Mouse (Mus musculus): ENCODE measurements around the gene Eri3. TPM values are rescaled to one million over a fixed set of nuclear protein-coding genes. Genes with fewer than 3 reads are reported as not detected.

Gene Eri3
- polyA plus RNA-seq, 1 experiment from 2014 or later = 135 TPM

DNA sequence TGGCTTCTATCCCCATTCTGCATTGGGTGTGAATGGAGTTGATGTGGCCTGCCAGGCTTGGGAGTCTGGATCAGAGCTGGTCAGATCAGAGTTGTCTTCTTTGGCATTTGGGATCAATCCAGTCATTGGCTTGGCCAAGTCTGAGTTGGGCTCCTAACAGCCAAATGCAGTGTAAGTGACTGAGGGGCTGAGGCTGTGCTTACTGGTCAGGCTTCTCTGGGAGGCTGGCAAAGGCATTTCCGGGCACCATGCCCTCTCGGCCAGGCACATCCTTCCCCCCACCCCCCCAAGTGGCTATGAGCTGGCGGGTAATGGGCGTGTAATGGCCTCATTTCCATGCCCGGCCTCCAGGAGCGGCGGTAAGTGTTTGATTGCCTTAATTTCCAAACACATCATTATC is 115.4 kb downstream of the Eri3 start:
- ATAC-seq (ENCODE audit: insufficient read depth, low FRiP score, low TSS enrichment) = no peak
- no peak for DNase-seq (ENCODE audit: low spot score)

GRCm38 (mm10) chr4:117666054-117666453 is 115.9 kb downstream of the Eri3 start:
- DNase-seq (ENCODE audit: low spot score) (no peak), ATAC-seq (ENCODE audit: insufficient read depth, low FRiP score, low TSS enrichment) (no peak)
- no peaks in the 10 kb centered on the region for H3K9me3 ChIP-seq (ENCODE audit: control insufficient read depth, low read length)
- no peaks in the 10 kb centered on the region for H3K36me3 ChIP-seq (ENCODE audit: control insufficient read depth, insufficient read depth, low read length)
- H3K4me1 ChIP-seq (ENCODE audit: control insufficient read depth, insufficient read depth, low read length) = no peaks in the 10 kb centered on the region
- H3K27ac ChIP-seq (ENCODE audit: low read depth, low read length) = no peak overlapping the region
- H3K27me3 ChIP-seq (ENCODE audit: control insufficient read depth, insufficient read depth, low read length) = no peaks in the 10 kb centered on the region
- H3K4me2 ChIP-seq (ENCODE audit: low read depth) = no peak overlapping the region
- H3K4me3 ChIP-seq (ENCODE audit: low read depth, low read length) = no peak overlapping the region
- WGBS = 65% methylated on average over 8 of the region's 8 CpGs
- no peak overlapping the region for H3K9ac ChIP-seq (ENCODE audit: low read length)

More for the DNA sequence above, 115.4 kb downstream of the Eri3 start:
- Histone ChIP-seq H3K9me3 (ENCODE audit: control insufficient read depth, low read length) (no peaks in the 10 kb centered on the region), H3K4me1 (ENCODE audit: control insufficient read depth, insufficient read depth, low read length) (no peaks in the 10 kb centered on the region), H3K4me3 (ENCODE audit: low read depth, low read length) (no peak overlapping the region), H3K27me3 (ENCODE audit: control insufficient read depth, insufficient read depth, low read length) (no peaks in the 10 kb centered on the region), H3K27ac (ENCODE audit: low read depth, low read length) (no peak overlapping the region), H3K4me2 (ENCODE audit: low read depth) (no peak overlapping the region), H3K9ac (ENCODE audit: low read length) (no peak overlapping the region), H3K36me3 (ENCODE audit: control insufficient read depth, insufficient read depth, low read length) (no peaks in the 10 kb centered on the region)
- 52% methylated on average over 7 of the region's 7 CpGs for WGBS

GRCm38 (mm10) chr4:117669874-117670273 is 119.7 kb downstream of the Eri3 start:
- ATAC-seq (ENCODE audit: insufficient read depth, low FRiP score, low TSS enrichment) (no peak), DNase-seq (ENCODE audit: low spot score) (no peak)
- no peak overlapping the region for H3K27ac ChIP-seq (ENCODE audit: low read depth, low read length)
- no peak overlapping the region for H3K4me2 ChIP-seq (ENCODE audit: low read depth)
- no peaks in the 10 kb centered on the region for H3K27me3 ChIP-seq (ENCODE audit: control insufficient read depth, insufficient read depth, low read length)
- H3K4me1 ChIP-seq (ENCODE audit: control insufficient read depth, insufficient read depth, low read length) = peaks cover 5% of the 10 kb centered on the region
- H3K4me3 ChIP-seq (ENCODE audit: low read depth, low read length) = no peak overlapping the region
- WGBS = 76% methylated on average over 7 of the region's 7 CpGs
- H3K9ac ChIP-seq (ENCODE audit: low read length) = no peak overlapping the region
- no peaks in the 10 kb centered on the region for H3K36me3 ChIP-seq (ENCODE audit: control insufficient read depth, insufficient read depth, low read length)
- no peaks in the 10 kb centered on the region for H3K9me3 ChIP-seq (ENCODE audit: control insufficient read depth, low read length)

DNA sequence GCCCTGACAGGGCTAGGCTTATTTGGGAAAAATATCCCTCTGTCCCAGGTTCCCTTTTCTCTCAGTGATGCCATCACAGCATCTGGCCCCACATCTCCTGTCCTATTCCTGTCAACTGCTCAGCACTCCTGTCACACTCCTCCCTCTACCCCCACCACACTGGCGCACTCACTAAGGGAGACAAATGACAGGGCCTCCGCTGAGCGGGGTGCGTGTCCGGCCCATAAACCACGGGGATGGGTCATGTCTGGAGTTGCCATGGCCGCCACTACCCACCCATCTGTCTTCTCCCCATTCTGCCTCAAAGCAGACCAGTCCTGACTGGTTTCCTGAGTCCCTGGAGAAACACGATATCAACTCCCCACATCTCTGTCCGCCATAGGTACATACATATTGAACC is 121.9 kb downstream of the Eri3 start:
- DNase-seq (ENCODE audit: low spot score) (peak; percentile 46), ATAC-seq (ENCODE audit: insufficient read depth, low FRiP score, low TSS enrichment) (0 out of 2 replicates have a peak, but pooled peaks have one; percentile 10)
- H3K27me3 ChIP-seq (ENCODE audit: control insufficient read depth, insufficient read depth, low read length) = no peaks in the 10 kb centered on the region
- no peak overlapping the region for H3K9ac ChIP-seq (ENCODE audit: low read length)
- no peak overlapping the region for H3K4me2 ChIP-seq (ENCODE audit: low read depth)
- 57% methylated on average over 9 of the region's 9 CpGs for WGBS
- no peak overlapping the region for H3K4me3 ChIP-seq (ENCODE audit: low read depth, low read length)
- H3K27ac ChIP-seq (ENCODE audit: low read depth, low read length) = no peak overlapping the region
- peaks cover 5% of the 10 kb centered on the region for H3K4me1 ChIP-seq (ENCODE audit: control insufficient read depth, insufficient read depth, low read length)
- H3K36me3 ChIP-seq (ENCODE audit: control insufficient read depth, insufficient read depth, low read length) = peaks cover 6% of the 10 kb centered on the region
- H3K9me3 ChIP-seq (ENCODE audit: control insufficient read depth, low read length) = no peaks in the 10 kb centered on the region

DNA sequence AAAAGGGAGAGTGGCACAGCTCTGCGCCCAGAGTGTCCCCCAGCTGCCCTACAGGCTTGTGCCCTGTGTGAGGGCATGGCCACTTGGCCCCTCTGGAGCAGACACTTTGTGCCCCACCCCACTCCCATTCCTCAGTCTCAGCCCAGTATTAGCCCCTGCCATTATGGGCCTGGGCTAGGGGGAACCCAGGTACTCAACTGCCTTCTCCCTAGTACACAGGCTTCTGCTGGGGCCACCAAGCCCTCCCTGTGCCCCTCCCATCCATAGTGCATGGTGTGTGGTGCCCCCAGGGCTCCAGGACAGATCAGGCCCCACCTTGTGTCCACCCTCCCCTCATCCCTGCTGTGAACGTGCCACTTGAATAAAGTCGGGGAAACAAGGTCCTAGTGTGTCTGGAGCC is 123.7 kb downstream of the Eri3 start:
- H3K27me3 ChIP-seq (ENCODE audit: control insufficient read depth, insufficient read depth, low read length) = no peaks in the 10 kb centered on the region
- peaks cover 5% of the 10 kb centered on the region for H3K4me1 ChIP-seq (ENCODE audit: control insufficient read depth, insufficient read depth, low read length)
- H3K4me3 ChIP-seq (ENCODE audit: low read depth, low read length) = no peak overlapping the region
- H3K9ac ChIP-seq (ENCODE audit: low read length) = no peak overlapping the region
- no peak overlapping the region for H3K4me2 ChIP-seq (ENCODE audit: low read depth)
- no peaks in the 10 kb centered on the region for H3K9me3 ChIP-seq (ENCODE audit: control insufficient read depth, low read length)
- peaks cover 8% of the 10 kb centered on the region for H3K36me3 ChIP-seq (ENCODE audit: control insufficient read depth, insufficient read depth, low read length)
- ATAC-seq (ENCODE audit: insufficient read depth, low FRiP score, low TSS enrichment) (no peak), DNase-seq (ENCODE audit: low spot score) (no peak)
- 88% methylated on average over 3 of the region's 3 CpGs for WGBS
- H3K27ac ChIP-seq (ENCODE audit: low read depth, low read length) = no peak overlapping the region

DNA sequence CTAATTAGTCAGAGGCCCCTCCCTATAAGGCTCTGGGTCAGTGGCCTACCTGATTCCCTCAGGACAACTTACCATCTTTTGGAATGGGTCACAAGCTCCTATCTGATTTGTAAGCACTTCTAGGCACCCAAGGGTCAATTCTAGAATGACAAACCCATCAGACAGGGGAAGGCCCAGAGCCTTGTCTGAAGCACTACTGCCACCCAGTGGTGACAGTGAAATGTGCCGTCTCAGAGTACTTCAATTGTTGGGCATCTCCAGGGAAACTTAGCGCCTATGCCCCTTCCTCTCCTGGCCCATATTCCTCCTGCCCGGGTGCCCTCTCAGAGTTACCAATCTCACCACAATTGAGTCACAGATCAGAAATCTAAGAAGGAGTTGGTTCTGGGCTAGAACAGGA is 126.7 kb downstream of the Eri3 start:
- peaks cover 8% of the 10 kb centered on the region for H3K36me3 ChIP-seq (ENCODE audit: control insufficient read depth, insufficient read depth, low read length)
- no peak overlapping the region for H3K27ac ChIP-seq (ENCODE audit: low read depth, low read length)
- no peak overlapping the region for H3K4me3 ChIP-seq (ENCODE audit: low read depth, low read length)
- no peak overlapping the region for H3K4me2 ChIP-seq (ENCODE audit: low read depth)
- no peaks in the 10 kb centered on the region for H3K27me3 ChIP-seq (ENCODE audit: control insufficient read depth, insufficient read depth, low read length)
- WGBS = 16% methylated on average over 3 of the region's 3 CpGs
- H3K9ac ChIP-seq (ENCODE audit: low read length) = no peak overlapping the region
- ATAC-seq (ENCODE audit: insufficient read depth, low FRiP score, low TSS enrichment) = no peak
- H3K9me3 ChIP-seq (ENCODE audit: control insufficient read depth, low read length) = no peaks in the 10 kb centered on the region
- peak; percentile 85 for DNase-seq (ENCODE audit: low spot score)
- H3K4me1 ChIP-seq (ENCODE audit: control insufficient read depth, insufficient read depth, low read length) = peaks cover 7% of the 10 kb centered on the region

- no peak overlapping the region; the same call in 1 of the 2 replicates for H3K4me2 ChIP-seq (ENCODE audit: low read depth)
- DNase-seq (ENCODE audit: low spot score) = no peak
Measured at GRCm38 (mm10) chr4:117680963-117681362, 130.8 kb downstream of the Eri3 start.

DNA sequence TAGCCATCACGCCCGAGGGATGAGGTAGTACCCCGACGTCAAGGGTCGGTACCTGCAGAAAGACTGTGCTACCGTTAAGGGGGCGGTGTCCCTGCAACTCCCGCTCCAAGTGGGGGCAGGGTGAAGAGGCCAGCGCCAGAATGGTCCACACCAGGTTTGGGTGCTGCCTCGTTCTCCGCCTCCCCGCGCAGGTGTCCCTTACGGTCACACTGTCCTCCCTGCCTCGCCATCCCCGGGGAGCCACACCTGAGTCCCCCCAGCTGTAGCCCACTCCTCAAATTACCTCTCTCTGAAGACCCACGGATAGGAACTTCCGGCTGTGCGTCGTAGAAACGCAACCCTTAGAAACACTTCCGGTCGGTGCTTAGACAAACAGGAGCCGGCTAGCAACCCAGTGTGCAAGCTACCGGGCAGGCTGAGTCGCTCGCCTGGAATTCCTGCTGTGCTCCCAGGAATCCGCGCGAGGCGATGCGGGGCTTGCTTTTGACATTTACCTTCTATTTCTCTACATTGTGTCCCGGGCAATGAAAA is 131.8 kb downstream of the Eri3 start, which contains the start of gene Dmap1:
TSS of gene Dmap1 (minus strand) at position 343 of the 531 bp plus-strand sequence.
- Histone ChIP-seq H3K36me3 (ENCODE audit: control insufficient read depth, insufficient read depth, low read length) (peaks cover 2% of the 10 kb centered on the region), H3K27me3 (ENCODE audit: control insufficient read depth, insufficient read depth, low read length) (no peaks in the 10 kb centered on the region), H3K9me3 (ENCODE audit: control insufficient read depth, low read length) (no peaks in the 10 kb centered on the region), H3K4me2 (ENCODE audit: low read depth) (peak within 1 kb of the TSS; percentile 79), H3K4me1 (ENCODE audit: control insufficient read depth, insufficient read depth, low read length) (0 out of 2 replicates have a peak, but pooled peaks cover 2% of the 10 kb centered on the region), H3K27ac (ENCODE audit: low read depth, low read length) (no peak within 1 kb of the TSS), H3K9ac (ENCODE audit: low read length) (peak within 1 kb of the TSS; percentile 76), H3K4me3 (ENCODE audit: low read depth, low read length) (peak within 1 kb of the TSS; percentile 89)
- peak; percentile 86 for ATAC-seq (ENCODE audit: insufficient read depth, low FRiP score, low TSS enrichment)
- peak; percentile 91 for DNase-seq (ENCODE audit: low spot score)
- under 1% methylated on average over 33 of the region's 33 CpGs for WGBS

More at GRCm38 (mm10) chr4:117680963-117681362, 130.8 kb downstream of the Eri3 start:
- no peaks in the 10 kb centered on the region for H3K9me3 ChIP-seq (ENCODE audit: control insufficient read depth, low read length)
- H3K27me3 ChIP-seq (ENCODE audit: control insufficient read depth, insufficient read depth, low read length) = no peaks in the 10 kb centered on the region
- WGBS = 77% methylated on average over 6 of the region's 6 CpGs
- H3K4me3 ChIP-seq (ENCODE audit: low read depth, low read length) = no peak overlapping the region
- 0 out of 2 replicates have a peak, but pooled peaks cover 2% of the 10 kb centered on the region for H3K4me1 ChIP-seq (ENCODE audit: control insufficient read depth, insufficient read depth, low read length)
- peaks cover 3% of the 10 kb centered on the region for H3K36me3 ChIP-seq (ENCODE audit: control insufficient read depth, insufficient read depth, low read length)
- no peak overlapping the region for H3K27ac ChIP-seq (ENCODE audit: low read depth, low read length)
- no peak for ATAC-seq (ENCODE audit: insufficient read depth, low FRiP score, low TSS enrichment)
- H3K9ac ChIP-seq (ENCODE audit: low read length) = no peak overlapping the region

DNA sequence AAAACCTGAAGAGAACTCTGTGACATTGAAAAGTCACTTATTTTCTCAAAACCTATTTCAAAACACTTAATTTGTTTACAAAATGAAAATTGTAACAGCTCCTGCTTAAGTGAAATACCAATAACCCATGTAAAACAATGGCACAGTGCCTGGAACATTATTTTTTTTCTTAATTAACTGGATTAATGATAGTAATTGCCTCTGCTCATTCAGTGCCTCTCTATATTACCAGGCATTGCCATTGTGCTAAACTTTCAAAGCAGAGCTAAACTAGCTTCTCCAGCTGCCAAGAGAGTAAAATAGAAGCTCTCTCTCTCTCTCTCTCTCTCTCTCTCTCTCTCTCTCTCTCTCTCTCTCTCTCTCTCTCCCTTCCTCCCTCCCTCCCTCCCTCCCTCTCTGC is 132.3 kb downstream of the Eri3 start:
- DNase-seq (ENCODE audit: low spot score) (no peak), ATAC-seq (ENCODE audit: insufficient read depth, low FRiP score, low TSS enrichment) (no peak)
- H3K4me1 ChIP-seq (ENCODE audit: control insufficient read depth, insufficient read depth, low read length) = 0 out of 2 replicates have a peak, but pooled peaks cover 2% of the 10 kb centered on the region
- peak overlapping the region; percentile 89 for H3K4me3 ChIP-seq (ENCODE audit: low read depth, low read length)
- H3K27ac ChIP-seq (ENCODE audit: low read depth, low read length) = no peak overlapping the region
- H3K36me3 ChIP-seq (ENCODE audit: control insufficient read depth, insufficient read depth, low read length) = peaks cover 1% of the 10 kb centered on the region
- H3K9me3 ChIP-seq (ENCODE audit: control insufficient read depth, low read length) = no peaks in the 10 kb centered on the region
- no peaks in the 10 kb centered on the region for H3K27me3 ChIP-seq (ENCODE audit: control insufficient read depth, insufficient read depth, low read length)
- peak overlapping the region; percentile 79 for H3K4me2 ChIP-seq (ENCODE audit: low read depth)
- H3K9ac ChIP-seq (ENCODE audit: low read length) = no peak overlapping the region; the same call in 1 of the 2 replicates
